Mouse (Mus musculus) limb, embryonic 12.5 days (tissue): ENCODE measurements around the gene Trnau1ap. TPM values are rescaled to one million over a fixed set of nuclear protein-coding genes. Genes with fewer than 3 reads are reported as not detected.
"Not testable (repeated sequence)": the region's sequence is repeated elsewhere in the genome, so short reads cannot be mapped to it uniquely, and the experiment has no call there.

ENCODE experiments used
- ATAC-seq: fragments of 200-750 bp; cut with Nextera tagmentation; 2 replicates; pipeline ENCODE4 v1.8.0; 2017; ENCODE audit warnings: low read depth, moderate TSS enrichment; ENCODE audit not compliant: insufficient number of reproducible peaks, insufficient read depth, low FRiP score, low TSS enrichment
- H3K27ac ChIP-seq: fragments of 300-500 bp; sonication (generic); 2 replicates; pipeline ENCODE4 v1.5.1; 2016; ENCODE audit warnings: mild to moderate bottlenecking, moderate library complexity
- H3K27me3 ChIP-seq: fragments of 300-500 bp; sonication (generic); 2 replicates; pipeline ENCODE4 v1.6.1; 2016; ENCODE audit warnings: mild to moderate bottlenecking, moderate library complexity
- H3K36me3 ChIP-seq: fragments of 300-500 bp; sonication (generic); 2 replicates; pipeline ENCODE4 v1.6.1; 2016; ENCODE audit warnings: mild to moderate bottlenecking, moderate library complexity
- H3K4me1 ChIP-seq: fragments of 300-500 bp; sonication (generic); replicated peaks from 2 replicates; pipeline ENCODE4 v1.6.1; 2016
- H3K4me2 ChIP-seq: fragments of 300-500 bp; sonication (generic); 2 replicates; pipeline ENCODE4 v1.6.1; 2016; ENCODE audit warnings: mild to moderate bottlenecking, moderate library complexity
- H3K4me3 ChIP-seq: fragments of 300-500 bp; sonication (generic); replicated peaks from 2 replicates; pipeline ENCODE4 v1.5.1; 2016; ENCODE audit warnings: mild to moderate bottlenecking
- H3K9ac ChIP-seq: fragments of 300-500 bp; sonication (generic); replicated peaks from 2 replicates; pipeline ENCODE4 v1.6.1; 2016; ENCODE audit warnings: mild to moderate bottlenecking, moderate library complexity
- H3K9me3 ChIP-seq: fragments of 300-500 bp; sonication (generic); 2 replicates; pipeline ENCODE4 v1.6.1; 2016; ENCODE audit warnings: mild to moderate bottlenecking, moderate library complexity
- WGBS: fragments of 180-500 bp; shearing (Covaris S2); methylation state at CpG from one replicate; pipeline ENCODE4 v1.1.7; 2016; 5-methylcytosine and 5-hydroxymethylcytosine counted together
- polyA plus RNA-seq: library from polyadenylated mRNA; unstranded; fragments of >200 nt; fragmentation: Nextera tagmentation; extraction: Ambion mirVana; gene quantifications from 2 replicates; pipeline ENCODE4 v1.2.1, GENCODE M21; 2016

Gene Trnau1ap
- polyA plus RNA-seq, 1 experiment from 2014 or later = 84.7 TPM

DNA sequence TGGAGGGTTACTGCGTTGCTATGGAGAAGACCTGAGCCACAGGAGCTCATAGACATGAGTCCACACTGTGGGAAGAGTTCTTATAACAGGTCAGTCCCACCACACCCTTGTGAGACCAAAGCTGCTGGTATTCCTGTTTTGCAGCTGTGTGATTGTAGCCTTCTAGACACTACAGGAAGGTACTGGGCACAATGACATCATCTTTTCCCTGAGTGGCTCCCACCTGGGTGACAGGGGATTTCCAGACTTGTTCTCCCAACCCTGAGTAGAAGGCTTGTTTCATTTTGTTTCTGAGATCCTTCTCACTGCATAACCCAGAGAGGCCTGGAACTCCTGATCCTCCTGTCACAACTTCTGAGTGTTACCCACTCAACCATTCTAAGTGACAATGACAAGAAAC lies 29.5 kb downstream of the Trnau1ap start:
- 92% methylated on average over 1 of the region's 1 CpGs for WGBS
- H3K9me3 ChIP-seq = no peaks in the 10 kb centered on the region
- no peaks in the 10 kb centered on the region for H3K27me3 ChIP-seq
- no peak overlapping the region for H3K27ac ChIP-seq
- H3K36me3 ChIP-seq = no peaks in the 10 kb centered on the region
- no peak for ATAC-seq
- no peak overlapping the region for H3K4me3 ChIP-seq
- peaks cover 8% of the 10 kb centered on the region for H3K4me1 ChIP-seq
- H3K4me2 ChIP-seq = no peak overlapping the region
- no peak overlapping the region for H3K9ac ChIP-seq

DNA sequence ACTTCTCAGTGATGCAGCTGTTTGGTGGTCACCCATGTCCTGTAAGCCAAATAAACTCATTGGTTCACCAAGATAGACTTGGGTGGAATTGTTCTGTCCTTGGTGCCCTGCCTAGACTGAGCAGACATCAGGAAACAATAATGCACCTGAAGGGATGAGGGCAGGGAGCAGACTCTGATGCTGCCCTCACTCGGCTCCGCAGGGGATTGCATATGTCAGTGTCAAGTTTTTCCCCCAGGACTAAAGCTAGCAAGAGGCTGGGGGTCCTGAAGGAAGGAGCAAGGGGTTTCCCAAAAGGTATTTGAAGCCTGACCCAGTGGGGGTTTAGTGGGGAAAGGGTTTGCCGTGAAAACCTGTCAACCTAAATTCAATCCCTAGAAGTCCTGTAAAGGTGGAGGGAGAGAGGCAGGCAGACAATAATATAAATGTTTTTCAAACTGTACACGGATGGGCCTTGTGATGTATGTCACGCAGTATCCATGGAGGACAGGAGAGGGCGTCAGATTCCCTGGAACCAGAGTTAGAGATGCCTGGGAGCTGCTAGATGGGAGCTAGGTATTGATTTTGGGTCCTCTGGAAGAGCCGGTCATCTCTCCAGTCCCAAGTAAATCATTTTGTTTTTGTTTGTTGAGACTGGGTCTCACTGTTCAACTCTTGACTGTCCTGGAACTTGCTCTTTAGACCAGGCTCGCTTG lies 33.5 kb downstream of the Trnau1ap start:
- WGBS = 49% methylated on average over 8 of the region's 8 CpGs
- Histone ChIP-seq H3K4me1 (no peaks in the 10 kb centered on the region), H3K27me3 (no peaks in the 10 kb centered on the region), H3K36me3 (peaks cover 39% of the 10 kb centered on the region), H3K4me3 (no peak overlapping the region), H3K9me3 (0 out of 2 replicates have a peak, but pooled peaks cover 4% of the 10 kb centered on the region), H3K4me2 (no peak overlapping the region), H3K9ac (no peak overlapping the region), H3K27ac (no peak overlapping the region)
- no peak for ATAC-seq

DNA sequence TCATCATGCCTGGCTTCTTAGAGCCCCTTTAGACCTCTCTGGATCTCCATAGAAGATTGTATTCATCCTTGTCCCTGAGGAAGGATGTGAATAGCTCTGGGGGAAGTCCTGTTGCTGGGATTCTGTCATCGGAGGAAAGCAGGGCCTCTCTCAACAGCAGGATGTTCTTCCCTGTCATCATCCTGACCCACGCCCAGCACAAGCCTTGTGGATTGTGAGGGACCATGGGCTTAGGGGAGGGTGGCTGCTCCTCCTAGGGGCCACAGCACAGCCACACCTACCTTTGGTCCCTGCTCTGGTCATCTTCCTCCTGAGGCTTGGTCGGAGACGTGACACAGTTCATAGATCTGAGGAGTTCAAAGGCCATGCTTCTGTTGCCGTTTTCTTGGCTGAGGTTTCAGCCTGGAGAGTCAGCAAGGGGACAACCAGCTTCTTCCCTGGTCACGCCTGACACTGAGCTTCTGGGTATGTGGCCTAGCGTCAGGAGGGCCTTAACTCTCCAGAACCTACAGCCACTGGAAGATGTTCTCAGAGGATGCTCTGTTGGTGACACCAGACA lies 35.6 kb downstream of the Trnau1ap start:
- WGBS = 86% methylated on average over 7 of the region's 7 CpGs
- Histone ChIP-seq H3K36me3 (peaks cover 54% of the 10 kb centered on the region), H3K27me3 (no peaks in the 10 kb centered on the region), H3K9me3 (0 out of 2 replicates have a peak, but pooled peaks cover 4% of the 10 kb centered on the region), H3K9ac (no peak overlapping the region), H3K4me1 (no peaks in the 10 kb centered on the region), H3K4me2 (no peak overlapping the region), H3K27ac (no peak overlapping the region), H3K4me3 (no peak overlapping the region)
- no peak for ATAC-seq

DNA sequence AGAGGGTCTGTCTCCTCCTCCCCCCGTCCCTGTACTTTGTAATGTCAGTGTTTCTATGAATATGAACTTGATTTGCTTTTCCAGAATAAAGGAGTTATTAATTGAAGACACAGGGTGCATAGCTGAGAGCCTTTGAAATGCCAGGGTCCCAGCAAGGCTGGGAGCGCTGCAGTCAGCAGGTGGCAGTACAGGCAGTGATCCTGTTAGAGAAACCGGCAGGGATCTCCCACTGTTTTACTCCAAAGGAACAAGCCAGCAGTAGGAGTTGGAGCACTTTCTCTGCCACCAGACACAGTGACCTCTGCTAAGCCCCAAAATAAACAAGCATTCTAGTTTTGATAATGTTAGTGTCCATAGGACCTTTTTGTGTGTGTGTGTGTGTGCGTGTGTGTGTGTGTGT lies 36.4 kb downstream of the Trnau1ap start:
- Histone ChIP-seq H3K27ac (no peak overlapping the region), H3K4me1 (no peaks in the 10 kb centered on the region), H3K4me2 (no peak overlapping the region), H3K27me3 (no peaks in the 10 kb centered on the region), H3K9ac (no peak overlapping the region), H3K4me3 (no peak overlapping the region), H3K36me3 (peaks cover 54% of the 10 kb centered on the region), H3K9me3 (0 out of 2 replicates have a peak, but pooled peaks cover 4% of the 10 kb centered on the region)
- WGBS = 46% methylated on average over 4 of the region's 4 CpGs
- ATAC-seq = no peak

DNA sequence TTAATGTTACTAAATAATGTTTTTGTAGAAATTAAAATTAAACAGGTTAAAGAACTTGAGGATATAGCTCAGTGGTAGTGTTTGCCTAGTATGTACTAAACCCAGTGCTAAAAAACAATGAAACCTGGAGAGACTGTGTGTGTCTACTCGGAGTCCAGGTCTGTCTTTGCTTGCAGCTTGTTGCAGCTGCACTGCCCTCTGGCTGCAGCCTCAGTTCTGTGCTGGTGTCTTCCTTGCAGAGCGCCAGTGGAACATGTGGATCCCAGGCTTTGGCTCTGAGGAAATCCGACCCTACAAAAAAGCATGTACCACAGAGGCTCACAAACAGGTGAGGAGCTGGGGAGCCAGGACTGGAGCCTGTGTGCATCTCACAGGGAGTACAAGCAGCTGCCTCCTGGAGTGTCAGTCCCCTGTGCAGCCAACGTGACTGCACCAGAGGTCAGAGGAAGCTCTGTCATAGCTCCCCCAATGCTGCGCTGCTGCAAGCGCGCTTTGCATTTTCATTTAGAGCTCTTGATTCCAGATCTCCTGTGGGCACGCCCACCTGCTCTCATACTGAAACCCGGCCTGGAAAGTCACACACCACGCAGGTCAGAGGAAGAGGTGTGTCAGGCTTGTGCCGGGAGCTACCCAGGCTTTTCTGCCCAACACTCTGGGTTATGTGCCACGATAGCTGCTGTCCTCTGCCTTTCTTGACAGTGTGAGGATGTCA lies 37.6 kb downstream of the Trnau1ap start:
- no peak overlapping the region for H3K9ac ChIP-seq
- WGBS = 83% methylated on average over 12 of the region's 12 CpGs
- H3K36me3 ChIP-seq = peaks cover 59% of the 10 kb centered on the region

DNA sequence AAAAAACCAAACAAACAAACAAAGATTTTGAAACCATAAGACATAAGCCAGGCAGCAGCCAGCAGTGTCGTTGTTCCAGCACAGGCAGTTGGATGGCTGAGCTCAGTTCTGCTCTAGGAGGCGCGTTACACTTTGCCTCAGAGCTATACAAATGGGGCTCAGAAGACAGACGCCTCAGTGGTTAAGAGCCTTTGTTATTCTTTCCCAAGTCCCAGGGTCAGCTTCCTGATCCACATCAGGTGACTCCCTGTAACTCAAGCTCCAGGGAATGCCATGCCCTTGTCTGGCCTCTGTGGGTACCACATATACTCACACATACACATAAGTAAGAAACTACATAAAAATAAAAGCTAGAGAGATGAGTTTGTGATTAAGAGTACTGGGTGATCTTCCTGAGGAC lies 38.3 kb downstream of the Trnau1ap start:
- no peak for ATAC-seq
- H3K36me3 ChIP-seq = peaks cover 66% of the 10 kb centered on the region
- 92% methylated on average over 4 of the region's 4 CpGs for WGBS

More for the DNA sequence above, 37.6 kb downstream of the Trnau1ap start:
- no peak overlapping the region for H3K27ac ChIP-seq
- no peak overlapping the region for H3K4me3 ChIP-seq
- H3K9me3 ChIP-seq = 0 out of 2 replicates have a peak, but pooled peaks cover 4% of the 10 kb centered on the region
- H3K27me3 ChIP-seq = no peaks in the 10 kb centered on the region
- no peak for ATAC-seq
- H3K4me2 ChIP-seq = no peak overlapping the region
- H3K4me1 ChIP-seq = no peaks in the 10 kb centered on the region

DNA sequence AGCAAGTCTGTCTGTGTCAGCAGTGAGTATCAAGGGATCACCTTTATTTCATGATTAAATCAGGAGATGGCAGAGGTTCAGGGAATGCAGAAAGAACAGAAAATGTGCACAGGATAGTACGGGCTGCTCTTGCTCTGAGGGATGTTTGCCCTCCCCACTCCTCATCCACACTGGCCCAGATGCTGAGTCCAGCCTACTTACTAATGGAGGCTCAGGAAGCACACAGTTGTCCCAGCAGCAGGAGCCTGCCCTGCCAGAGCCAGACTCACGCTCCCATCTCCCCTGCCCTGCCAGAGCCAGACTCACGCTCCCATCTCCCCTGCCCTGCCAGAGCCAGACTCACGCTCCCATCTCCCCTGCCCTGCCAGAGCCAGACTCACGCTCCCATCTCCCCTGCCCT lies 40.5 kb downstream of the Trnau1ap start:
- not testable (repeated sequence) for H3K27me3 ChIP-seq, H3K4me1 ChIP-seq, H3K9me3 ChIP-seq, H3K4me3 ChIP-seq, H3K27ac ChIP-seq, ATAC-seq, H3K9ac ChIP-seq, H3K4me2 ChIP-seq
- 70% methylated on average over 3 of the region's 5 CpGs for WGBS
- peaks cover 75% of the 10 kb centered on the region for H3K36me3 ChIP-seq

More for the DNA sequence above, 38.3 kb downstream of the Trnau1ap start:
- Histone ChIP-seq H3K4me1 (no peaks in the 10 kb centered on the region), H3K4me2 (no peak overlapping the region), H3K9me3 (0 out of 2 replicates have a peak, but pooled peaks cover 4% of the 10 kb centered on the region), H3K9ac (no peak overlapping the region), H3K27me3 (no peaks in the 10 kb centered on the region), H3K4me3 (no peak overlapping the region), H3K27ac (no peak overlapping the region)

DNA sequence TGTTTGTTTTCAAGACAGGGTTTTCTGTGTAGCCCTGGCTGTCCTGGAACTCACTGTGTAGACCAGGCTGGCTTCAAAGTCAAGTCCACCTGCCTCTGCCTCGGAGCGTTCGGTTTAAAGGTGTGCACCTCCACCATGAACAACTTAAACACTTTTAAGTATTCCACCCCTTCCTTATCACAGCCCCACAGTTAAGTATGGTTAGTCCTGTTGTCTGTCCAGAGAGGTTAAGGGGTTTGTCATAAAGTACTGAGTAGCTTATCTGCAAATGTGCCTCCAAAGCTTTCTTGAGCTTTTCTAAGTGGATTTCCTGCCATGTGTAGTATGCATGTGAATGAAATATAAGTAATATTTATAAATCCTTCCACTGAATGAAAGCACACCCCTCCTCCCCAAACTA lies 53.4 kb downstream of the Trnau1ap start:
- Histone ChIP-seq H3K9me3 (no peaks in the 10 kb centered on the region), H3K27ac (no peak overlapping the region), H3K36me3 (peaks cover 10% of the 10 kb centered on the region), H3K4me2 (peak overlapping the region; percentile 1; the same call in 1 of the 2 replicates), H3K4me1 (peaks cover 13% of the 10 kb centered on the region), H3K27me3 (no peaks in the 10 kb centered on the region), H3K9ac (no peak overlapping the region), H3K4me3 (no peak overlapping the region)
- ATAC-seq = no peak
- WGBS = 93% methylated on average over 3 of the region's 3 CpGs

DNA sequence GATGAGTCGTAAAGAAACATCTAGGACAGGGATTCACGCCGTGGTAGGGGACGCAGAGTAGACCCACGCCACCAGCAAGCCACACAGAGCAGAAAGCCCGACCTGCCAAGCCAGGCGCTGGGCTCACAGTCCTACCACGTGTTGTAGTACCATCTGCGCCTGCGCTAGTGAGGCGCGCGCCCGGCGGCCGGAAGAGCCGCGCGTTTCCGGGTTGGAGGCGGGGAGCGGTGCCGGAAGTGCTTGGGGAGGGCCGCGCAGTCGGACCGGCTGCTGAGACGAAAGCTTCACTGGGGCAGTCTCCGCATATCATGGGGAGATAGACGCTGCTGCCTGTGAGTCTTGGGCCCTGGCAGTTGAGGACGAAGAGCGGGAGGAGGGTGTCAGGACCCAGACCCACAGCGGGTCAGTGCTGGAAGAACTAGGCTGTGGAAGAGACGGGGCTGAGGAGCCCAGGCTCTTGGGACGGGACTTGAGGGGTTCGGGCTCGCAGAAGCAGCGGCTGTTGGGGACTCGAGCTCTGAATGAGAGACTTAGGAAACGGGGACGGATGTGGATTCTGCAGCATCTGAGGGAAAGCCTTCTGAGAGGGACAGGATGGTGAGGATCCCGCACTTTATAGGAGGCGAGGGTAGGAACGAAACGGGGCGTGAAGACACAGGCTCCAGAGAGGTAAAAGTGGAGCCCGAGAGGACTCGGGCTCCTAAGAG lies 55.0 kb downstream of the Trnau1ap start, which contains the start of gene Taf12:
Gene Taf12, plus strand, starts transcription at position 220 of the 707 bp plus-strand sequence.
- Histone ChIP-seq H3K27ac (peak within 1 kb of the TSS; percentile 84), H3K9ac (peak within 1 kb of the TSS; percentile 80), H3K27me3 (no peaks in the 10 kb centered on the region), H3K9me3 (no peaks in the 10 kb centered on the region), H3K36me3 (peaks cover 5% of the 10 kb centered on the region; the same call in 1 of the 2 replicates), H3K4me3 (peak within 1 kb of the TSS; percentile 59), H3K4me1 (peaks cover 13% of the 10 kb centered on the region), H3K4me2 (peak within 1 kb of the TSS; percentile 81)
- peak; percentile 64 for ATAC-seq
- WGBS = under 1% methylated on average over 48 of the region's 48 CpGs

DNA sequence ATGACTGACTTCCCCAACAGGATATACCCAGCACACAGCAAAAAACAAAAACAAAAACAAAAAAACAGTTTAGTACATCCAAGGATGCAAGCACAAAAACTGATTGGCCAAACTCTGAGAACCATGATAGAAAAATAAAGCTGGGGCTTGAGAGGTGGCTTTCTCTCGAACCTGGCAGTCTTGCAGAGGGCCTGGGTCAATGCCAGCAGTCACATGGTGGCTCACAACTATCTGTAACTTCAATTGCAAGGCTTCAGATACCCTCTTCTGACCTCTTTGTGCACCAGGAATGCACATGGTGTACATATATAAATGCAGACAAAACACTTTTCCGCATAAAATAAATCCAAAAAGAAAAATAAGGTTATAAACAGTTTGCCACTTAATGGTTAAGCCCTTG lies 56.2 kb downstream of the Trnau1ap start:
- H3K27ac ChIP-seq = no peak overlapping the region
- peak overlapping the region; percentile 81 for H3K4me2 ChIP-seq
- 71% methylated on average over 2 of the region's 2 CpGs for WGBS
- H3K36me3 ChIP-seq = peaks cover 5% of the 10 kb centered on the region; the same call in 1 of the 2 replicates
- ATAC-seq = no peak
- peak overlapping the region; percentile 59; the same call in 1 of the 2 replicates for H3K4me3 ChIP-seq
- H3K4me1 ChIP-seq = peaks cover 13% of the 10 kb centered on the region
- H3K27me3 ChIP-seq = no peaks in the 10 kb centered on the region
- H3K9ac ChIP-seq = 0 out of 2 replicates have a peak overlapping the region, but pooled peaks have one; percentile 18
- no peaks in the 10 kb centered on the region for H3K9me3 ChIP-seq
